ENCODE assay signal across 14 mouse cellular contexts in genomic region chr8:22264787-22265186, GRCm38 (mm10). TPM values are rescaled to one million over a fixed set of nuclear protein-coding genes. Genes with fewer than 3 reads are reported as not detected.
A peak's percentile ranks its signal among the peaks of the same experiment; 100 is the strongest.
DNase-seq lines count a peak whose midpoint lies in the region; ATAC-seq lines count a peak whose summit lies in the region.
"Had no signal": no experiment of that assay in that cellular context is flagged by ENCODE, and none has a peak within 500 bp of the region (broad histone marks: within the 10 kb centered on the region; RNA-seq: fewer than 3 reads in every experiment).

No protein-coding gene starts in this region.

- H3K4me2 ChIP-seq in kidney, embryonic 14.5 days (replicated peaks; ENCODE audit: low read depth, low read length) = no peak overlapping the region
- H3K4me2 ChIP-seq: limb, embryonic 12.5 days had no signal

- no peak for ATAC-seq in kidney, embryonic 14.5 days (ENCODE audit: low FRiP score, low TSS enrichment)
- no peak for ATAC-seq in monocyte, adult 5-6 weeks (replicated peaks; ENCODE audit: insufficient number of reproducible peaks, low FRiP score, low TSS enrichment, poor library complexity, severe bottlenecking)

- H3K9ac ChIP-seq in kidney, embryonic 14.5 days (ENCODE audit: low read depth, low read length) = no peak overlapping the region
- H3K9ac ChIP-seq: limb, embryonic 12.5 days had no signal

- no peaks in the 10 kb centered on the region for H3K27me3 ChIP-seq in kidney, embryonic 14.5 days (ENCODE audit: control insufficient read depth, insufficient read depth, low read length)
- H3K27me3 ChIP-seq: limb, embryonic 12.5 days had no signal

- WGBS in kidney, embryonic 14.5 days = 83% methylated on average over 6 of the region's 6 CpGs

- H3K27ac ChIP-seq in kidney, embryonic 14.5 days (ENCODE audit: low read depth, low read length) = no peak overlapping the region
- H3K27ac ChIP-seq: limb, embryonic 12.5 days; stomach, postnatal 0 days had no signal

- no peaks in the 10 kb centered on the region for H3K9me3 ChIP-seq in kidney, embryonic 14.5 days (ENCODE audit: control insufficient read depth, low read length)

- peak; percentile 25 for DNase-seq in adrenal gland, adult 2 months
- DNase-seq in adrenal gland, adult 18-20 months (ENCODE audit: low spot score in 2 of 2) = no peak
- DNase-seq in kidney, adult 11 months = peak; percentile 17
- DNase-seq in adrenal gland, postnatal 25 days = peak; percentile 21
- peak; percentile 25 to 55 for DNase-seq in kidney, postnatal 25 days
- DNase-seq in B cell, adult 2 months = no peak
- DNase-seq: gastrocnemius, postnatal 14 days had no signal

- H3K4me3 ChIP-seq in kidney, embryonic 14.5 days (ENCODE audit: low read length) = no peak overlapping the region
- H3K4me3 ChIP-seq: limb, embryonic 12.5 days had no signal

- H3K36me3 ChIP-seq in kidney, embryonic 14.5 days (ENCODE audit: control insufficient read depth, insufficient read depth, low read length) = no peaks in the 10 kb centered on the region
- H3K36me3 ChIP-seq: limb, embryonic 12.5 days had no signal

- H3K4me1 ChIP-seq in kidney, embryonic 14.5 days (ENCODE audit: control insufficient read depth, insufficient read depth, low read length) = no peaks in the 10 kb centered on the region
- H3K4me1 ChIP-seq: limb, embryonic 12.5 days had no signal

RNA-seq across cellular contexts. Expression of gene Tpte, which starts 18.5 kb away (rescaled TPM):
- total RNA-seq in adrenal gland, adult 2 months (2021) = not detected
- 0.04 TPM in 1 of 2 replicates, not detected in the other for polyA plus RNA-seq in adrenal gland, adult 2 months (2012; rRNA removed)
- total RNA-seq in adrenal gland, adult 18-20 months (2021) = not detected
- not detected in 2 replicates for polyA plus RNA-seq in kidney, embryonic 14.5 days (2014; fragmentation: Nextera tagmentation; extraction: Ambion mirVana)
- not detected in 2 replicates for total RNA-seq in adrenal gland, postnatal 25 days (2021)
- total RNA-seq in monocyte, adult 5-6 weeks (2017) = not detected in 3 replicates
- total RNA-seq: gastrocnemius, postnatal 14 days; layer of hippocampus, postnatal 14 days had no signal
- polyA plus RNA-seq: heart, postnatal 0 days; intestine, embryonic 14.5 days; limb, embryonic 12.5 days; stomach, postnatal 0 days had no signal

RNA-seq across cellular contexts. Expression of gene Thsd1, which starts 37.7 kb away (rescaled TPM):
- total RNA-seq in adrenal gland, adult 2 months (2021) = 1 to 10 TPM; 2.2 to 3.6 TPM
- 2.2 and 2.5 TPM in 2 replicates for polyA plus RNA-seq in adrenal gland, adult 2 months (2012; rRNA removed)
- total RNA-seq in adrenal gland, adult 18-20 months (2021) = 1 to 10 TPM; 2.1 to 2.3 TPM
- 9.2 and 13.2 TPM in 2 replicates for polyA plus RNA-seq in kidney, embryonic 14.5 days (2014; fragmentation: Nextera tagmentation; extraction: Ambion mirVana)
- total RNA-seq in adrenal gland, postnatal 25 days (2021) = 3.7 and 4.3 TPM in 2 replicates
- total RNA-seq in monocyte, adult 5-6 weeks (2017) = 0.43 to 1.4 TPM in 2 of 3 replicates, not detected in the other

Comparison
In these comparisons a context has a peak if more than half of its experiments do, and no peak if none do; other contexts are left out.
1. DNase-seq: peak in adrenal gland, adult 2 months (single experiment), kidney, adult 11 months (single experiment), adrenal gland, postnatal 25 days (single experiment) and kidney, postnatal 25 days (2 of 2); none in adrenal gland, adult 18-20 months (0 of 2) and B cell, adult 2 months (0 of 2).